Mouse (Mus musculus): Measurements from ENCODE around the gene Col4a1. TPM values are rescaled to one million over a fixed set of nuclear protein-coding genes. Genes with fewer than 3 reads are reported as not detected.
A peak's percentile ranks its signal among the peaks of the same experiment; 100 is the strongest.

Col4a1 gene
- polyA plus RNA-seq, 1 experiment from 2014 or later, result 335 TPM

GRCm38 (mm10) chr8:11311681-11312348 lies 811 bp downstream of the Col4a1 start:
- Histone ChIP-seq H3K36me3 (peaks cover 17% of the 10 kb centered on the region), H3K27ac (peak overlapping the region; percentile 94), H3K9me3 (replicated peaks) (no peaks in the 10 kb centered on the region), H3K27me3 (no peaks in the 10 kb centered on the region), H3K4me1 (peaks cover 83% of the 10 kb centered on the region), H3K4me2 (peak overlapping the region; percentile 81), H3K9ac (peak overlapping the region; percentile 97), H3K4me3 (replicated peaks) (peak overlapping the region; percentile 91)
- ATAC-seq (replicated peaks; ENCODE audit: low FRiP score), result peak; percentile 22
- under 1% methylated on average over 34 of the region's 34 CpGs for WGBS

DNA sequence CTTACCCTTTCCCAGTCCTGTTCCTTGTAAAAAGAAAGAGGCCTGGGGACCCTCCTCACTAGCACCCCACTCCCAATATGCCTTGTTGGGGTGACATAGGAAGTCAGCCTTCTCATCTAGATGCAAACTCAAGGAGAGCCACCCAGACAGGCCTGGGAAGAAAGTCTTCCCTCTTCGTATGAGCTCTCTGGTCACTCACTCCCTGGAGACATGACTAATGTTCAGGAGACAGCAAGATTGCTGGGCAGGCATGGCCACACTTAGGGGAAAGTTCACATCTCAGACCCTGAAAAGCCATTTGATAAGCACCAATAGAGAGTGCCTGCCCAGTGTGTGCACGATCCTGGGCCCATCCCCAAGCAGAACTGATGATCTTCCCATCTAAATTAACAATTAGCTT lies 2.6 kb downstream of the Col4a1 start:
- H3K36me3 ChIP-seq, result peaks cover 26% of the 10 kb centered on the region
- ATAC-seq (replicated peaks; ENCODE audit: low FRiP score), result no peak
- H3K27ac ChIP-seq, result peak overlapping the region; percentile 94

DNA sequence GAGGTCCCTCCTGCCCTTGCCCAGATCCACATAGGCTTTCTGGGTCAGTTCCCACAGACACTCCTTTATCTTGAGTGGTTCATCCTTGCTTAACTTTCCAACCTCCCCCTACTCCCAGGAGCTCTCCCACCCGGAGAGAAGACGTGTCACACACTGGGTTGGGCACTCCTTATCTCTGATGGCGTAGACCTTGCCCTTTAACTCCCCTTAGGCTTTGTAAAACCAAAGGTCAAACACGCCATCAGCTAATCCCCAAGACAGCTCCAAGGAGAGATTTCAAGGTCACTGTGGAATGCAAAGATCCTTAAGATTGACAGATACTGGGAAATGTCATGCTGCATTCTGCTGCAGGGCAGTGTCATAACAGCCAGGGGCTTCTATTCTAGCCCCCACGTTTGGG lies 3.4 kb downstream of the Col4a1 start:
- H3K4me3 ChIP-seq (replicated peaks), result peak overlapping the region; percentile 91
- H3K27ac ChIP-seq, result peak overlapping the region; percentile 94

More for the DNA sequence above, 2.6 kb downstream of the Col4a1 start:
- Histone ChIP-seq H3K9ac (0 out of 2 replicates have a peak overlapping the region, but pooled peaks have one; percentile 26), H3K9me3 (replicated peaks) (no peaks in the 10 kb centered on the region), H3K4me2 (peak overlapping the region; percentile 81), H3K4me1 (peaks cover 80% of the 10 kb centered on the region), H3K4me3 (replicated peaks) (peak overlapping the region; percentile 91), H3K27me3 (no peaks in the 10 kb centered on the region)
- WGBS, result 41% methylated on average over 2 of the region's 2 CpGs

DNA sequence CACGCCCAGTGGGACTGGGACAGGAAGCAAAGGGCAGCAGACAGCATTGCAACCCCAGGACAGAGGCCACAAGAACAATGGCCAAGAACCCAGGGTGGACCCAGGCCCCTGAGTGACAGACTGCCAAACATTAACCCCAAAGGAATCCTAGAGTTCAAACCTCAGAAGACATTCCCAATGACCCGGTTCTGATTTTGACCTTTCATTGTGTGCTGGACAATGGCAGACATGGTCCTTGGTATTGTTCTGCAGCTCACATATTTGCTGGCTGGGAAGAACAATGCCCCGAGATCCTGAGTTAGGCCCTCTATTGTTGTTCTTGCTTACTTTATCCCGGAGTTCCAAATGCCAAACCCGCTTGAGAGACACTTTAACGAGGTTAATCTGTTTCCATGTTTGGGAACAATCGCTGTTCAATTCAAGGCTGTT lies 4.0 kb downstream of the Col4a1 start:
- WGBS, result 67% methylated on average over 7 of the region's 7 CpGs
- Histone ChIP-seq H3K4me2 (peak overlapping the region; percentile 81), H3K9me3 (replicated peaks) (no peaks in the 10 kb centered on the region), H3K9ac (no peak overlapping the region), H3K4me1 (peaks cover 79% of the 10 kb centered on the region), H3K36me3 (peaks cover 29% of the 10 kb centered on the region), H3K4me3 (replicated peaks) (peak overlapping the region; percentile 91), H3K27ac (peak overlapping the region; percentile 94), H3K27me3 (no peaks in the 10 kb centered on the region)
- ATAC-seq (replicated peaks; ENCODE audit: low FRiP score), result no peak

More for the DNA sequence above, 3.4 kb downstream of the Col4a1 start:
- H3K9ac ChIP-seq, result no peak overlapping the region
- peaks cover 29% of the 10 kb centered on the region for H3K36me3 ChIP-seq
- H3K4me1 ChIP-seq, result peaks cover 80% of the 10 kb centered on the region
- no peak for ATAC-seq (replicated peaks; ENCODE audit: low FRiP score)
- WGBS, result 45% methylated on average over 5 of the region's 5 CpGs
- peak overlapping the region; percentile 81 for H3K4me2 ChIP-seq
- H3K27me3 ChIP-seq, result no peaks in the 10 kb centered on the region
- H3K9me3 ChIP-seq (replicated peaks), result no peaks in the 10 kb centered on the region

DNA sequence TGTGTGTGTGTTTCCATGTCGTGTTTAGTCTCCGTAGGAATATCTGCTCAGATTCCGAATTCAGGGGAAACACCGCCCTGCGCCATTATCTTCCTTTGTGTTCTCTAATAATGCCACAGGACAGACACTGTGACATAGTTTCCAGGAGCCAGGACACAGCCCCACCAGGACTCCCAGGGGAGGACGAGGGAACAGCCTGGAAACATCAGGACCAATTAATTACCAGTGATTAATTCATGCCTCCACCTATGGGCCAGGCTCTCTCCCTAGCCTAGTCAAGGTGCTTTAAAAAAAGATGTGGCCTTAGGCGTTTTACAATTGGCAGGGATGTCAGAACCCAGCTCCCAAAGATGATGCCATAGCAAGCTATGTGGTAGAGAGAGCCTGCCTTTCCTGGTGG lies 5.2 kb downstream of the Col4a1 start:
- no peak for ATAC-seq (replicated peaks; ENCODE audit: low FRiP score)
- peak overlapping the region; percentile 81; the same call in 1 of the 2 replicates for H3K4me2 ChIP-seq
- WGBS, result 78% methylated on average over 7 of the region's 7 CpGs
- H3K36me3 ChIP-seq, result peaks cover 29% of the 10 kb centered on the region
- H3K4me3 ChIP-seq (replicated peaks), result no peak overlapping the region
- H3K9me3 ChIP-seq (replicated peaks), result no peaks in the 10 kb centered on the region
- no peaks in the 10 kb centered on the region for H3K27me3 ChIP-seq
- H3K27ac ChIP-seq, result no peak overlapping the region
- no peak overlapping the region for H3K9ac ChIP-seq
- H3K4me1 ChIP-seq, result peaks cover 85% of the 10 kb centered on the region

- Histone ChIP-seq H3K27me3 (no peaks in the 10 kb centered on the region), H3K36me3 (peaks cover 31% of the 10 kb centered on the region), H3K4me3 (replicated peaks) (no peak overlapping the region), H3K27ac (no peak overlapping the region), H3K9ac (no peak overlapping the region), H3K4me2 (no peak overlapping the region), H3K4me1 (peaks cover 90% of the 10 kb centered on the region), H3K9me3 (replicated peaks) (no peaks in the 10 kb centered on the region)
- 97% methylated on average over 1 of the region's 1 CpGs for WGBS
- ATAC-seq (replicated peaks; ENCODE audit: low FRiP score), result no peak
These were observed 7.1 kb downstream of the Col4a1 start for GRCm38 (mm10) chr8:11305539-11305938.

DNA sequence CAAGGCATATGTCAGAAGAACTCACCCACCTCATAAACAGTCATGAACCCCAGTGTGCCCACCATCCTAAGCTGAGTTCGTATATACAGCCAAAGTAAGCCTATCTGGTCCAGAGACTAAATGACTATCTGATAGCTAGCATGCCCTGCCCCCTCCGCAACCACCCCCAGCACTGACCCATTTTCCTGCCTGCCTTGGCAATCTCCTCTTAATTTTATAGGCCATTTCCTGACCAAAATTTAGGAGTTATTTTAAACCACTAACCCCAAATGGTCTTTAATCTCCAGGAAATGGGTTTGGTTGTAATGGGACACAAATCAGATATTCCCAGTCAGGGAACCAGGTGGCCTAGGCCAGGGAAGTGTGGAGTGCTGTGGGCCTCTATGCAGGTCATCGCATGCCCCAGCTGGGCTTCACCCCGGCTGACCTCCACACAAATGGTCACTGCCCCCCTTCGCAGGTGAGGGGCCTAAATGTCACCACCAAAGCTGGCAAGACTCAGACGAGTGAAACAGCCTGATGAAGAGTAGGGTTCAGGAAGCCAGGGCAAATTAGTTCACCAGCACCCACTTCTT lies 8.5 kb downstream of the Col4a1 start:
- H3K4me2 ChIP-seq, result peak overlapping the region; percentile 12; the same call in 1 of the 2 replicates
- H3K4me1 ChIP-seq, result peaks cover 90% of the 10 kb centered on the region
- no peak overlapping the region for H3K27ac ChIP-seq
- H3K9me3 ChIP-seq (replicated peaks), result no peaks in the 10 kb centered on the region
- ATAC-seq (replicated peaks; ENCODE audit: low FRiP score), result no peak
- no peaks in the 10 kb centered on the region for H3K27me3 ChIP-seq
- H3K4me3 ChIP-seq (replicated peaks), result no peak overlapping the region
- no peak overlapping the region for H3K9ac ChIP-seq
- 44% methylated on average over 6 of the region's 6 CpGs for WGBS
- peaks cover 31% of the 10 kb centered on the region for H3K36me3 ChIP-seq

- H3K27ac ChIP-seq, result peak overlapping the region; percentile 81
- H3K4me2 ChIP-seq, result no peak overlapping the region
- H3K4me1 ChIP-seq, result peaks cover 92% of the 10 kb centered on the region
- 70% methylated on average over 8 of the region's 8 CpGs for WGBS
- H3K27me3 ChIP-seq, result no peaks in the 10 kb centered on the region
- H3K4me3 ChIP-seq (replicated peaks), result no peak overlapping the region
- no peak for ATAC-seq (replicated peaks; ENCODE audit: low FRiP score)
- H3K9ac ChIP-seq, result no peak overlapping the region
- H3K36me3 ChIP-seq, result peaks cover 7% of the 10 kb centered on the region; the same call in 1 of the 2 replicates
- H3K9me3 ChIP-seq (replicated peaks), result no peaks in the 10 kb centered on the region
These were observed 12.2 kb downstream of the Col4a1 start for GRCm38 (mm10) chr8:11300436-11300835.

- ATAC-seq (replicated peaks; ENCODE audit: low FRiP score), result no peak; the same call in 1 of the 2 replicates
- peak overlapping the region; percentile 81 for H3K27ac ChIP-seq
- no peak overlapping the region for H3K4me3 ChIP-seq (replicated peaks)
- H3K27me3 ChIP-seq, result no peaks in the 10 kb centered on the region
- peaks cover 89% of the 10 kb centered on the region for H3K4me1 ChIP-seq
- 36% methylated on average over 3 of the region's 3 CpGs for WGBS
- H3K4me2 ChIP-seq, result no peak overlapping the region
- H3K36me3 ChIP-seq, result peaks cover 5% of the 10 kb centered on the region; the same call in 1 of the 2 replicates
- H3K9me3 ChIP-seq (replicated peaks), result no peaks in the 10 kb centered on the region
- H3K9ac ChIP-seq, result no peak overlapping the region
These were observed 13.4 kb downstream of the Col4a1 start for GRCm38 (mm10) chr8:11299317-11299602.

- Histone ChIP-seq H3K27ac (peak overlapping the region; percentile 81), H3K9me3 (replicated peaks) (no peaks in the 10 kb centered on the region), H3K27me3 (no peaks in the 10 kb centered on the region), H3K4me2 (no peak overlapping the region), H3K4me3 (replicated peaks) (no peak overlapping the region), H3K4me1 (peaks cover 87% of the 10 kb centered on the region), H3K9ac (no peak overlapping the region), H3K36me3 (peaks cover 5% of the 10 kb centered on the region; the same call in 1 of the 2 replicates)
- WGBS, result 29% methylated on average over 12 of the region's 12 CpGs
- peak; percentile 52 for ATAC-seq (replicated peaks; ENCODE audit: low FRiP score)
These were observed 13.9 kb downstream of the Col4a1 start for GRCm38 (mm10) chr8:11298531-11299316.

GRCm38 (mm10) chr8:11297141-11297838 lies 15.3 kb downstream of the Col4a1 start:
- Histone ChIP-seq H3K9me3 (replicated peaks) (no peaks in the 10 kb centered on the region), H3K4me1 (peaks cover 88% of the 10 kb centered on the region), H3K36me3 (peaks cover 14% of the 10 kb centered on the region), H3K4me2 (no peak overlapping the region), H3K4me3 (replicated peaks) (no peak overlapping the region), H3K9ac (no peak overlapping the region), H3K27me3 (no peaks in the 10 kb centered on the region), H3K27ac (0 out of 2 replicates have a peak overlapping the region, but pooled peaks have one; percentile 16)
- no peak for ATAC-seq (replicated peaks; ENCODE audit: low FRiP score)
- 84% methylated on average over 8 of the region's 8 CpGs for WGBS

Measured in kidney, embryonic 15.5 days (tissue).